Mouse (Mus musculus): Measurements from ENCODE around the gene Preb. TPM values are rescaled to one million over a fixed set of nuclear protein-coding genes. Genes with fewer than 3 reads are reported as not detected.
A peak's percentile ranks its signal among the peaks of the same experiment; 100 is the strongest.

Gene Preb
- polyA plus RNA-seq, 1 experiment from 2014 or later = 99.6 TPM

DNA sequence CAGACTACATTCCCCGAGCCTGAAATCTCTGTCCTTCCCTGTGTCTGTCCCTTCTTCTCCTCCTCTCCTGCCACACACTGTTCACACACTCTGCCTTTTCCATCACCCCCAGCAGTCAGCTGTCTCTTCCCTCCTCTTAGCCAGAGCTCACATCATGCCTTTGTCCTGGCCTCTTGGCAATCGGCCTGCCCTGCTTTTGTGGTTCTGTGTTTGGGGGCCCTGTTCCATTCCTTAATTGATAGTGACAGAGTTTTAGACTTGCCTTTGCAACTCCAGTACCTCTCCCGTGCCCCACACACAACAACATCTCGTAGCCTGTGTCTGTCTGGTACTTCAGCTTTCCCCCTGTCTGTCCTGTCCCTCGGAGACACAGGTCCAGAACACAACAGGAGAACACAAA is 48.0 kb downstream of the Preb start:
- Histone ChIP-seq H3K27me3 (ENCODE audit: insufficient read depth, low read length) (no peaks in the 10 kb centered on the region), H3K4me1 (ENCODE audit: insufficient read depth) (peaks cover 26% of the 10 kb centered on the region), H3K9me3 (ENCODE audit: low read depth, low read length) (no peaks in the 10 kb centered on the region), H3K27ac (ENCODE audit: low read depth) (peak overlapping the region; percentile 98), H3K9ac (peak overlapping the region; percentile 36; the same call in 1 of the 2 replicates), H3K36me3 (ENCODE audit: insufficient read depth) (peaks cover 8% of the 10 kb centered on the region), H3K4me3 (ENCODE audit: low read depth, low read length) (no peak overlapping the region), H3K4me2 (peak overlapping the region; percentile 93)
- WGBS = 40% methylated on average over 5 of the region's 5 CpGs
- ATAC-seq (ENCODE audit: insufficient read depth) (no peak), DNase-seq (peak; percentile 73)
- no peak for TF ChIP-seq CTCF (IDR thresholded peaks at IDR 0.05; ENCODE audit: low read depth)

DNA sequence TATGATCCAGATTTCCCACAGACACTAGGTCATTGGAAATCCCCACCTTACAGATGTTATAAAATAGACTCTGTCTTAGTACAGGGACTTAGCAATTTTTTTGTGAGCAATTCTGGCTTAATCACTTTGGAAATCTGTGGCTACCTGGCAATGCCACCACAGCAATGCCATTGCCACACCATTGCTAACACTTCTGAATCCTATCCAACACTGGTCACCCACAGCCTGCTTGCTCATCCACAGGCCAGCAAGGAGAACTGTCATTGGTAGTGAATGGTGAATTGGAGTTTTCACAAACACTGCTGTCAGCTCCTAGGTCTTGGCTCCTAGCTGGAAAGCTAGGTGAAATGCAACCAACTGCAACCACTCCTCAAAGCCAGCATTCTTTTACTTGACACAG is 49.7 kb downstream of the Preb start:
- Histone ChIP-seq H3K9ac (no peak overlapping the region), H3K4me2 (no peak overlapping the region), H3K4me1 (ENCODE audit: insufficient read depth) (peaks cover 31% of the 10 kb centered on the region), H3K4me3 (ENCODE audit: low read depth, low read length) (no peak overlapping the region), H3K36me3 (ENCODE audit: insufficient read depth) (peaks cover 8% of the 10 kb centered on the region), H3K27ac (ENCODE audit: low read depth) (peak overlapping the region; percentile 6; the same call in 1 of the 2 replicates), H3K27me3 (ENCODE audit: insufficient read depth, low read length) (no peaks in the 10 kb centered on the region), H3K9me3 (ENCODE audit: low read depth, low read length) (no peaks in the 10 kb centered on the region)
- TF ChIP-seq CTCF (IDR thresholded peaks at IDR 0.05; ENCODE audit: low read depth) = no peak
- ATAC-seq (ENCODE audit: insufficient read depth) = no peak
- no peak for DNase-seq

DNA sequence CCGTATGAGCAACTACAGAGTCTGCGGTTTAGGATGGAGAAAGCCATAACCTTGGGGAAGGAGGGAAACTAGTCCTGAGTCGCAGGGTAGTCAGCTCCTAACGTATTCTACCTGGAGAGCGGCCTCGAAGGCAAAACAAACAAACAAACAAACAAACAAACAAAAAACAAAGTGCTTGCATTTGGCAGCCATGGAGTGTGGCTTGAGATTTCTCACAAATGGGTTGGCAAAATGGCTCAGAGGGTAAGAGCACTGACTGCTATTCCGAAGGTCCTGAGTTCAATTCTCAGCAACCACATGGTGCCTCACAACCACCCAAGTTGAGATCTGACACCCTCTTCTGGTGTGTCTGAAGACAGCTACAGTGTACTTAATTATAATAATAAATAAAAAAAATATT is 50.3 kb downstream of the Preb start:
- H3K4me1 ChIP-seq (ENCODE audit: insufficient read depth) = peaks cover 33% of the 10 kb centered on the region
- DNase-seq = no peak
- no peaks in the 10 kb centered on the region for H3K9me3 ChIP-seq (ENCODE audit: low read depth, low read length)
- no peak overlapping the region for H3K4me3 ChIP-seq (ENCODE audit: low read depth, low read length)
- no peak for ATAC-seq (ENCODE audit: insufficient read depth)
- no peak overlapping the region for H3K4me2 ChIP-seq
- H3K27ac ChIP-seq (ENCODE audit: low read depth) = peak overlapping the region; percentile 98; the same call in 1 of the 2 replicates
- TF ChIP-seq CTCF (IDR thresholded peaks at IDR 0.05; ENCODE audit: low read depth) = no peak
- no peaks in the 10 kb centered on the region for H3K27me3 ChIP-seq (ENCODE audit: insufficient read depth, low read length)
- peaks cover 14% of the 10 kb centered on the region for H3K36me3 ChIP-seq (ENCODE audit: insufficient read depth)
- 75% methylated on average over 7 of the region's 7 CpGs for WGBS
- no peak overlapping the region for H3K9ac ChIP-seq

DNA sequence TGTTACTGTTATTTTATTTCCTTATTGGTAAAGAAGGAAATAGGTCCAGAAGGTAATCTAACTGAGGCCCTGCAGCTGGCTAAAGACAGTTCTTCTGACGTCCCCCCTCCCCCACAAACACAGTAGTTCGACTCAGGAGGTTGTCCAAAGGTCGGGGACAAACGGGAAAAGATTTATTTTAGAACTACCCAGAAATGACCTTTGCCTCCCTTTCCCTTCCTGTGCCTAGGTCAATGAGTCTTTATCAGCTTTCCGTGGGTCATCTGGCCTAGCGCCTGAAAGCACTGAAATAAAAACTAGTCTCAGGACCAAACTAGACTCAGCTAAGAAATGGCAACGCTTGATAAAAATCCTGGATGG is 50.9 kb downstream of the Preb start:
- Histone ChIP-seq H3K9ac (no peak overlapping the region), H3K4me3 (ENCODE audit: low read depth, low read length) (no peak overlapping the region), H3K27ac (ENCODE audit: low read depth) (peak overlapping the region; percentile 98), H3K36me3 (ENCODE audit: insufficient read depth) (peaks cover 20% of the 10 kb centered on the region), H3K9me3 (ENCODE audit: low read depth, low read length) (no peaks in the 10 kb centered on the region), H3K4me2 (peak overlapping the region; percentile 85; the same call in 1 of the 2 replicates), H3K4me1 (ENCODE audit: insufficient read depth) (peaks cover 33% of the 10 kb centered on the region), H3K27me3 (ENCODE audit: insufficient read depth, low read length) (no peaks in the 10 kb centered on the region)
- 20% methylated on average over 7 of the region's 7 CpGs for WGBS
- DNase-seq (no peak), ATAC-seq (ENCODE audit: insufficient read depth) (no peak)
- no peak for TF ChIP-seq CTCF (IDR thresholded peaks at IDR 0.05; ENCODE audit: low read depth)

DNA sequence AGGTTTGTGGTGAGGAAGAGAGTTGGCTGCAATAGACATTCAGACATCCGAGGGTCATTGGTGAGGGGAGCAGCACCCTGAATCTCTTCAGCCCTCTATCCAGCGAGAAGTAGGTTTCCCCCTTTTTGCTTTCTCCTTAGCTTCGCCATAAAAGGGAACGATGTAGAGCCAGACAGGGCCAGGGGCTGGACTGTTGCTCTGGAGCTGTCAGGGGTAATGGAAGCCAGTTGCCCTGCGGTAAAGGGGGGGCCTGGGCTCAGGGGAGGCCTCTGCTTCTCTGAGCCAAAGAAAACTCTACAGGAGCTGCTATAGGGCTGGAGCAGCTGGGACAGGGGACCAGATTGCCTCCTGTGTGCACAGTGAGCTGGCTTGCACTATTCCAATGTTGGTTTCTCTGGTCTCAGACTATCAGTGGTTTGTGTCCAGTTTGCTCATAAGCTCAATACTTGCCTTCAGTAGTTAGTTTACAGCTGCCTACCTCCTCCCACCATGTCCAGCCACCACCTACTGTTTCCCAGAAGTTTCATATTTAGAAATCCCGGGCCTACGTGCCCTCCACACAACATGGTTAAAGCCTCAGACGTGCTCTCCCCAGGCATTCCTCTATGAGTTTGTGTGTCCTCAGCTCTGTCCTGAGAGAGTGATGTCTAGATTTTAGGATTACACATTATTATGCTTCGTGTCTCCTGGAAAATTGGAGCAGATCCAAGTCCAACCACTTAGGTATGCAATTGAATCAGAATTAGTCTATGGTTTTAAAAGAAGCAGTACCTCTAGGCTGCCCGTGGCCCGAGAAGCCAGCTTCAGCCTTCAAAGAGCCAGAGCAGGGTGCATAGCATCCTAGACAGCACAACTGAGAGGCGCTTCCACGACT is 51.5 kb downstream of the Preb start:
- DNase-seq (peak; percentile 79), ATAC-seq (ENCODE audit: insufficient read depth) (peak; percentile 29)
- WGBS = 28% methylated on average over 13 of the region's 13 CpGs

DNA sequence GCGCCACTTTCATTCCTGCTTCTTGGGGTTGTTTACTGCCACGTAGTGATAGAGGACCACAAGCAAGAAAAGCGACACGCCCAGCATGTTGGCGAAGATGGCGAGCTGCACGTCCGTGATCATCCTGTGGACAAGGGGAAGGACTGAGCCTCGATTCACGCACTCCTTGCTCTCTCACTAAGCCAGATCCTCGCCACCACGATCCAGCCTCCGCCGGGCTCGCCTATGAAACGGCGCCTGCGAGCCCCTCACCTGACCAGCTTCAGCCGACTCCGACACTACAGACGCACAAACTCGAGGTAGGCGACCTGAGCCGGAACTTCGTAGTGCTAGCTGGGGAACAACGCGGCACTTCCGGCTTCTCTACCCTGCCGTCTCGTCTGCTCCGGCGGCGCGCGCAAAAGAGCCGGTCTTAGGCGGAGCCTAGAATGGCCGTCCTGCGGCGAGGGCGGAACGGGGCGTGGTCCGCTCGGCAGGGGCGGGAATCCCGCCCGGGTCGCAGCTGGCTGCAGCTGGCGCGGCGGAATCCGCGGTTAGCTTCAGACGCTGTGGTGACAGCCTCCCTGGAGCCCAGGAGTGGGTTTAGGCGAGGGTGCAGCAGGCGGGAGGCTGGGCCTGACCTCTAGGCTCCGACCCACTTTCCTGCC is 52.6 kb downstream of the Preb start, which contains the start of gene Ost4:
Gene Ost4, minus strand, starts transcription at position 376 of the 647 bp plus-strand sequence.
- TF ChIP-seq CTCF (IDR thresholded peaks at IDR 0.05; ENCODE audit: low read depth) = no peak
- Histone ChIP-seq H3K27ac (ENCODE audit: low read depth) (peak within 1 kb of the TSS; percentile 98), H3K9ac (peak within 1 kb of the TSS; percentile 83), H3K36me3 (ENCODE audit: insufficient read depth) (peaks cover 37% of the 10 kb centered on the region), H3K9me3 (ENCODE audit: low read depth, low read length) (no peaks in the 10 kb centered on the region), H3K4me3 (ENCODE audit: low read depth, low read length) (peak within 1 kb of the TSS; percentile 81), H3K27me3 (ENCODE audit: insufficient read depth, low read length) (no peaks in the 10 kb centered on the region), H3K4me2 (peak within 1 kb of the TSS; percentile 85), H3K4me1 (ENCODE audit: insufficient read depth) (peaks cover 26% of the 10 kb centered on the region)
- ATAC-seq (ENCODE audit: insufficient read depth) (peak; percentile 93), DNase-seq (peak; percentile 99)
- under 1% methylated on average over 58 of the region's 58 CpGs for WGBS

More for the DNA sequence above, 51.5 kb downstream of the Preb start:
- H3K36me3 ChIP-seq (ENCODE audit: insufficient read depth) = peaks cover 26% of the 10 kb centered on the region
- H3K4me3 ChIP-seq (ENCODE audit: low read depth, low read length) = peak overlapping the region; percentile 81
- no peaks in the 10 kb centered on the region for H3K27me3 ChIP-seq (ENCODE audit: insufficient read depth, low read length)
- peak overlapping the region; percentile 98 for H3K27ac ChIP-seq (ENCODE audit: low read depth)
- peaks cover 33% of the 10 kb centered on the region for H3K4me1 ChIP-seq (ENCODE audit: insufficient read depth)
- peak overlapping the region; percentile 83 for H3K9ac ChIP-seq
- no peaks in the 10 kb centered on the region for H3K9me3 ChIP-seq (ENCODE audit: low read depth, low read length)
- TF ChIP-seq CTCF (IDR thresholded peaks at IDR 0.05; ENCODE audit: low read depth) = no peak
- H3K4me2 ChIP-seq = peak overlapping the region; percentile 85

DNA sequence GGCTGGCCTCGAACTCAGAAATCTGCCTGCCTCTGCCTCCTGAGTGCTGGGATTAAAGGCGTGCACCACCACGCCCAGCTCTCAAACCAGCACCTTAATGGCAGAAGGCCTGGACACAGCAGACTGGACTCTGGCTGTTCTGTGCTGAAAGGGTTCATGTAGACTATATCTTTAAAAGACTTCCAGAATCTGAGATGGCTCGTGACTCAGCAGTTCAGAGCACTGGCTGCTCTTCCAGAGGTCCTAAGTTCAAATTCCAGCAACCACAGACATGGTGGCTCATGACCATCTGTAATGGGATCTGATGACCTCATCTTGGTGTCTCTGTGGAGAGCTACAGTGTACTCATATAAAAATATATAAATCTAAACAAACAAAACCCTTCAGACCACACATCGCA is 58.3 kb downstream of the Preb start:
- H3K9ac ChIP-seq = no peak overlapping the region
- no peak for TF ChIP-seq CTCF (IDR thresholded peaks at IDR 0.05; ENCODE audit: low read depth)
- H3K4me3 ChIP-seq (ENCODE audit: low read depth, low read length) = no peak overlapping the region
- no peak overlapping the region for H3K4me2 ChIP-seq
- no peak overlapping the region for H3K27ac ChIP-seq (ENCODE audit: low read depth)
- H3K9me3 ChIP-seq (ENCODE audit: low read depth, low read length) = no peaks in the 10 kb centered on the region
- ATAC-seq (ENCODE audit: insufficient read depth) (no peak), DNase-seq (no peak)
- WGBS = 77% methylated on average over 5 of the region's 5 CpGs
- no peaks in the 10 kb centered on the region for H3K27me3 ChIP-seq (ENCODE audit: insufficient read depth, low read length)
- 0 out of 2 replicates have a peak, but pooled peaks cover 6% of the 10 kb centered on the region for H3K4me1 ChIP-seq (ENCODE audit: insufficient read depth)
- peaks cover 81% of the 10 kb centered on the region for H3K36me3 ChIP-seq (ENCODE audit: insufficient read depth)

Other genes with a start within 250 kb of the Preb start
- gene Dpysl5, start 248.8 kb downstream of the Preb start, polyA plus RNA-seq (2014; fragmentation: Nextera tagmentation; extraction: Ambion mirVana) = 6.6 and 7.3 TPM in 2 replicates
- gene Mapre3, start 145.7 kb downstream of the Preb start, polyA plus RNA-seq (2014; fragmentation: Nextera tagmentation; extraction: Ambion mirVana) = 17.9 and 18.2 TPM in 2 replicates
- 72.3 and 72.5 TPM in 2 replicates for gene Tmem214, start 92.3 kb downstream of the Preb start, polyA plus RNA-seq (2014; fragmentation: Nextera tagmentation; extraction: Ambion mirVana)
- 25.2 and 26.0 TPM in 2 replicates for gene Agbl5, start 71.7 kb downstream of the Preb start, polyA plus RNA-seq (2014; fragmentation: Nextera tagmentation; extraction: Ambion mirVana)
- gene Ost4, start 52.6 kb downstream of the Preb start, polyA plus RNA-seq (2014; fragmentation: Nextera tagmentation; extraction: Ambion mirVana) = 472 and 477 TPM in 2 replicates
- gene Emilin1, start 47.0 kb downstream of the Preb start, polyA plus RNA-seq (2014; fragmentation: Nextera tagmentation; extraction: Ambion mirVana) = 162 and 185 TPM in 2 replicates
- gene Khk, start 38.9 kb downstream of the Preb start, polyA plus RNA-seq (2014; fragmentation: Nextera tagmentation; extraction: Ambion mirVana) = 13.0 and 15.0 TPM in 2 replicates
- gene Cgref1, start 14.8 kb downstream of the Preb start, polyA plus RNA-seq (2014; fragmentation: Nextera tagmentation; extraction: Ambion mirVana) = 2.3 and 2.6 TPM in 2 replicates
- gene Tcf23, start 8.3 kb upstream of the Preb start, polyA plus RNA-seq (2014; fragmentation: Nextera tagmentation; extraction: Ambion mirVana) = 0.16 and 0.25 TPM in 2 replicates
- 148 and 159 TPM in 2 replicates for gene Atraid, start 88.0 kb upstream of the Preb start, polyA plus RNA-seq (2014; fragmentation: Nextera tagmentation; extraction: Ambion mirVana)
- gene Slc5a6, start 88.6 kb upstream of the Preb start, polyA plus RNA-seq (2014; fragmentation: Nextera tagmentation; extraction: Ambion mirVana) = 7.2 and 8.0 TPM in 2 replicates
- 38.0 and 43.4 TPM in 2 replicates for gene Cad, start 94.4 kb upstream of the Preb start, polyA plus RNA-seq (2014; fragmentation: Nextera tagmentation; extraction: Ambion mirVana)
- gene Dnajc5g, start 145.9 kb upstream of the Preb start, polyA plus RNA-seq (2014; fragmentation: Nextera tagmentation; extraction: Ambion mirVana) = not detected in 2 replicates
- 0.38 TPM in 1 of 2 replicates, not detected in the other for gene Slc30a3, start 147.9 kb upstream of the Preb start, polyA plus RNA-seq (2014; fragmentation: Nextera tagmentation; extraction: Ambion mirVana)
- 0.30 TPM in 1 of 2 replicates, not detected in the other for gene Trim54, start 156.4 kb upstream of the Preb start, polyA plus RNA-seq (2014; fragmentation: Nextera tagmentation; extraction: Ambion mirVana)
- gene Ucn, start 178.5 kb upstream of the Preb start, polyA plus RNA-seq (2014; fragmentation: Nextera tagmentation; extraction: Ambion mirVana) = not detected in 2 replicates
- gene Mpv17, start 193.9 kb upstream of the Preb start, polyA plus RNA-seq (2014; fragmentation: Nextera tagmentation; extraction: Ambion mirVana) = 55.3 and 58.3 TPM in 2 replicates
- gene Gm29609, start 219.6 kb upstream of the Preb start, polyA plus RNA-seq (2014; fragmentation: Nextera tagmentation; extraction: Ambion mirVana) = 0.68 and 0.92 TPM in 2 replicates
- 74.1 and 78.6 TPM in 2 replicates for gene Gtf3c2, start 219.8 kb upstream of the Preb start, polyA plus RNA-seq (2014; fragmentation: Nextera tagmentation; extraction: Ambion mirVana)
- gene Snx17, start 232.9 kb upstream of the Preb start, polyA plus RNA-seq (2014; fragmentation: Nextera tagmentation; extraction: Ambion mirVana) = 130 and 131 TPM in 2 replicates
- gene Eif2b4, start 233.1 kb upstream of the Preb start, polyA plus RNA-seq (2014; fragmentation: Nextera tagmentation; extraction: Ambion mirVana) = 64.2 and 70.6 TPM in 2 replicates
- 5.4 and 7.1 TPM in 2 replicates for gene Zfp513, start 241.9 kb upstream of the Preb start, polyA plus RNA-seq (2014; fragmentation: Nextera tagmentation; extraction: Ambion mirVana)

Measured in lung, embryonic 14.5 days (tissue).